In genomic region chr7:121312961-121313587, GRCm38 (mm10) we compare ENCODE assay signal across 9 mouse cellular contexts.
DNase-seq lines count a peak whose midpoint lies in the region; ATAC-seq lines count a peak whose summit lies in the region.
"Had no signal": no experiment of that assay in that cellular context is flagged by ENCODE, and none has a peak within 500 bp of the region (broad histone marks: within the 10 kb centered on the region; RNA-seq: fewer than 3 reads in every experiment).

No protein-coding gene starts in this region.

- intact Hi-C loops in left cerebral cortex, postnatal 36 days (cut with DNase I) = no loop called here

- no peaks in the 10 kb centered on the region for H3K9me3 ChIP-seq in hindbrain, embryonic 11.5 days (ENCODE audit: control insufficient read depth, low read length)
- no peaks in the 10 kb centered on the region for H3K9me3 ChIP-seq in midbrain, embryonic 16.5 days (replicated peaks; ENCODE audit: control insufficient read depth, low read length, poor library complexity, severe bottlenecking)

- H3K4me1 ChIP-seq in hindbrain, embryonic 11.5 days (replicated peaks; ENCODE audit: control insufficient read depth, insufficient read depth, low read length) = no peaks in the 10 kb centered on the region
- peaks cover 6% of the 10 kb centered on the region; the same call in 1 of the 2 replicates for H3K4me1 ChIP-seq in midbrain, embryonic 16.5 days (ENCODE audit: control insufficient read depth, insufficient read depth, low read length)

- no peaks in the 10 kb centered on the region for H3K27me3 ChIP-seq in hindbrain, embryonic 11.5 days (ENCODE audit: control insufficient read depth, insufficient read depth, low read length)
- H3K27me3 ChIP-seq in midbrain, embryonic 16.5 days (ENCODE audit: control insufficient read depth, insufficient read depth, low read depth, low read length) = no peaks in the 10 kb centered on the region; the same call in 1 of the 2 replicates

- no peaks in the 10 kb centered on the region for H3K36me3 ChIP-seq in hindbrain, embryonic 11.5 days (ENCODE audit: control insufficient read depth, insufficient read depth, low read length)
- no peaks in the 10 kb centered on the region for H3K36me3 ChIP-seq in midbrain, embryonic 16.5 days (ENCODE audit: control insufficient read depth, insufficient read depth, low read length)

- H3K4me2 ChIP-seq in hindbrain, embryonic 11.5 days (replicated peaks; ENCODE audit: low read depth, low read length) = peak overlapping the region; percentile 21; the same call in 1 of the 2 replicates
- H3K4me2 ChIP-seq in midbrain, embryonic 16.5 days (ENCODE audit: low read length) = peak overlapping the region; percentile 49

- no peak overlapping the region for H3K27ac ChIP-seq in hindbrain, embryonic 11.5 days (ENCODE audit: low read depth, low read length)
- peak overlapping the region; percentile 15; the same call in 1 of the 2 replicates for H3K27ac ChIP-seq in midbrain, embryonic 16.5 days (ENCODE audit: low read length)

- peak; percentile 3 to 33 for DNase-seq in adrenal gland, adult (ENCODE audit: inconsistent age in 2 of 2, low spot score in 1 of 2)
- DNase-seq in adrenal gland, adult 8-10 months = no peak
- peak; percentile 4 for DNase-seq in embryo, embryonic 10 days (ENCODE audit: low spot score)
- peak; percentile 40 for DNase-seq in hindbrain, embryonic 11.5 days (ENCODE audit: low spot score)
- DNase-seq in spleen, postnatal 10 days (ENCODE audit: low spot score in 2 of 2) = no peak
- no peak for DNase-seq in kidney, postnatal 14 days
- no peak for DNase-seq in left cerebral cortex, postnatal 36 days (ENCODE audit: low spot score in 2 of 2)
- DNase-seq: lung, postnatal 14 days had no signal

- peak; percentile 49; the same call in 1 of the 2 replicates for ATAC-seq in hindbrain, embryonic 11.5 days (ENCODE audit: low FRiP score)
- ATAC-seq in midbrain, embryonic 16.5 days = peak; percentile 45; the same call in 1 of the 2 replicates

- no peak overlapping the region for H3K9ac ChIP-seq in hindbrain, embryonic 11.5 days (ENCODE audit: low read depth, low read length)
- H3K9ac ChIP-seq in midbrain, embryonic 16.5 days (ENCODE audit: low read depth, low read length) = peak overlapping the region; percentile 36; the same call in 1 of the 2 replicates

- H3K4me3 ChIP-seq in hindbrain, embryonic 11.5 days (ENCODE audit: low read depth, low read length) = no peak overlapping the region
- H3K4me3 ChIP-seq in midbrain, embryonic 16.5 days (ENCODE audit: low read depth, low read length) = peak overlapping the region; percentile 3; the same call in 1 of the 2 replicates

- 12% methylated on average over 19 of the region's 19 CpGs for WGBS in hindbrain, embryonic 11.5 days
- 4% methylated on average over 19 of the region's 19 CpGs for WGBS in midbrain, embryonic 16.5 days

Comparison
In these comparisons a context has a peak if more than half of its experiments do, and no peak if none do; other contexts are left out.
1. DNase-seq: peak in adrenal gland, adult (2 of 2), embryo, embryonic 10 days (single experiment) and hindbrain, embryonic 11.5 days (single experiment); none in adrenal gland, adult 8-10 months (single experiment), spleen, postnatal 10 days (0 of 2), kidney, postnatal 14 days (single experiment) and left cerebral cortex, postnatal 36 days (0 of 2).